Mouse (Mus musculus): Measurements from ENCODE around the gene Metrn.

The Metrn gene

DNA sequence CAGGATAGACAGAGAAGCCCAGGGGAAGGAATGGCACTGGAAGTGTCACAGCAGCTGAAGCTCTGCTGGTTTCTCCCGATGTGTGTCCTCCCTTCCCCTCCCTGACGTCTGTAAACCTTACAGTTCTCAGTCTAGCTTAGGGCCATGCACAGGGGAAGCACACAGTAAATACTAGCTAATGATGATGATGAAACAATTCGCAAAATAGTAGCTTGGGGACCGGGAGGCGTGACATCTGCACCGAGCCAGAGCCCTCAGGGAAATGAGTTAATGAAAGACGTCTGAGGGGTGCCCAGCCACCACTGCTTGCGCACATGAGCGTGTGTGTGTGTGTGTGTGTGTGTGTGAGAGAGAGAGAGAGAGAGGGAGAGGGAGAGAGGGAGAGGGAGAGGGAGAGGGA lies 27.6 kb downstream of the Metrn start:
- no peak for DNase-seq (ENCODE audit: low spot score)

DNA sequence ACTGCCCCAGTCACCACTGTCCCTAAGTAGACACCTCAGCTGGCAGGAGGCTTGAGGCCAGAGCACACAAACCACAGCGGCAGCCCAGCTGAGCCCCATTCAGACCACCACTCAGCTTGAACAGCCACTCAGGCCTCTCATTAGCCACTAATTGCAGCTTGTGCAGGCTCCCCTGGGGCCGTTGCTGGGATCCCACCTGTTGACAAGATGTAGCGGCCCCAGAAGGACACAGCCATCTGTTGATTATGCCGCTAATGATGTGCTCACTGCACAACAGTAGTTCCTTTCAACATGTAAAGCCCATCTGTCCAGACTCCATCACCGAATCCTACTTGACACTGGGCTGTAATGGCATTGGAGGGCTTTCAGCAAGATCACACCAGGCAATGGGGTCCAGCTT lies 31.1 kb downstream of the Metrn start:
- no peak for DNase-seq (ENCODE audit: low spot score)

DNA sequence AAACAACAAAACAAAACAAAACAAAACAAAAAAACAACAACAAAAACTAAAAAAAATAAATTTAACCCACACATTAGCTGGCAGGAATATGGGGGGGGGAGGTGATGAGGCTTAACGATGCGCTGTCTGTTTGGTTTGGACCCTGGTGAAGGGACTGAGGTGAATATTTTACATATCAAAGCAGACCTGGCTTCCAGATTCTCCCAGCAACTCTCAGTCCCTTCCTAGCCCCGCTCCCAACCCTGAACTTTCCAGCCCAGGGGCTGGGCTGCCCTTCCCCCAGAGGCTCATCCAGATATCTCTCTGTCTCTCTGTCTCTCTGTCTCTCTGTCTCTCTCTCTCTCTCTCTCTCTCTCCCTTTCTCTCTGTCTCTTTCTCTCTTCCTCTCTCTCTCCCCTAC lies 34.3 kb downstream of the Metrn start:
- DNase-seq (ENCODE audit: low spot score): no peak

DNA sequence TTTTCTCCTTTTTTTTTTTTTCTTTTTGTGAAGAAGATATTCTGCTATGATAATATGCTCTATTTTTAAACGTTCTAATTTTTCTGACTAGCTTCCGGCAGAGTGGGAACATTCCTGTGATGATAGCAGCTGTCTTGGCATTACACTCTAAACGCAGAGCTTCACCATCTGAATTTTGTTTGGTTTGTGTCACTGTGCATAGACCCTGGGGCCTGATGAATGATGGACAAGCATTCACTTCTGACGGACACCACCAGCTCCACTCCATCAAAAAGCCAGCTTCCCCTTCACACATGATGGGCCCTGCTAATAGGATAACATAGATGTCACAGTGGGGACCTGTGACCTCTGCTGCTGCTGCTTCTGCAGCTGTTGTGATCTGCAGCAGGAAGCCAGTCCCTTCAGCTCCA lies 35.4 kb downstream of the Metrn start:
- DNase-seq (ENCODE audit: low spot score): no peak

DNA sequence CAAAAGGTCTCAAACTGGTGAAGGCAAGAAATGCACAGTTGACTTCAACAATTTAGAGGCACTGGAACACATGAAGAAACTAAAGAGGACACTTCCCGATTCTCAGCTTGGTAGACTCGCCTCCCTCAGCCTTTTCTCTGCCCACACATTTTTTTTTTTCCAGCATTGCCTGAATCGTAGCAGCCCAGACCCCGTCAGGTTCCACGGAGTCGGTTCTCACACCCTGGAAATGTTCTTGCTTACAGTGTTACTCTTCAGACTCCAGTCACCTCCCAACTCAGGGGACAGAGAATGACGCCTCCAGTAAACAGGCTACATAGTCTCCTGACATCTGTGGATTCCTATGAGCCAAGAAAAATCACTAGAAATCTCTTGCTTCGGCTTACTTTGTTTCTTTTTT lies 36.8 kb downstream of the Metrn start:
- DNase-seq (ENCODE audit: low spot score): no peak

DNA sequence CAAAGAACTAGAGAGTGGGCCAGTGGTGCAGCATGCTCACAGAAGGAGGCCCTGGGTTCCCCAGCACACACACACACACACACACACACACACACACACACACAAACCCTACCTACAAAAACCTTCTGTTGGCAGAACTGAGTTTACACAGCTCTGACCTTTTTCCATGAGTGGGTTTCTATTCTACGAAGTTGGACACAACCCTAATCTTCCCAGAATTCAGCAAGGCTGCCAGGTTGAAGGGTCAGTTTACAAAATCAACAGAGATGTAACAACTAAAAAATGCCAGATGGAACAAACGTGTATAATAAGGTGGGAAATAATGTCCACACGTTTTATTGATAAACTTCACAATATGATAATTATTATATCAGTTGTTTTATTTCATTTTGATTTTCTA lies 39.2 kb downstream of the Metrn start:
- no peak for DNase-seq (ENCODE audit: low spot score)

DNA sequence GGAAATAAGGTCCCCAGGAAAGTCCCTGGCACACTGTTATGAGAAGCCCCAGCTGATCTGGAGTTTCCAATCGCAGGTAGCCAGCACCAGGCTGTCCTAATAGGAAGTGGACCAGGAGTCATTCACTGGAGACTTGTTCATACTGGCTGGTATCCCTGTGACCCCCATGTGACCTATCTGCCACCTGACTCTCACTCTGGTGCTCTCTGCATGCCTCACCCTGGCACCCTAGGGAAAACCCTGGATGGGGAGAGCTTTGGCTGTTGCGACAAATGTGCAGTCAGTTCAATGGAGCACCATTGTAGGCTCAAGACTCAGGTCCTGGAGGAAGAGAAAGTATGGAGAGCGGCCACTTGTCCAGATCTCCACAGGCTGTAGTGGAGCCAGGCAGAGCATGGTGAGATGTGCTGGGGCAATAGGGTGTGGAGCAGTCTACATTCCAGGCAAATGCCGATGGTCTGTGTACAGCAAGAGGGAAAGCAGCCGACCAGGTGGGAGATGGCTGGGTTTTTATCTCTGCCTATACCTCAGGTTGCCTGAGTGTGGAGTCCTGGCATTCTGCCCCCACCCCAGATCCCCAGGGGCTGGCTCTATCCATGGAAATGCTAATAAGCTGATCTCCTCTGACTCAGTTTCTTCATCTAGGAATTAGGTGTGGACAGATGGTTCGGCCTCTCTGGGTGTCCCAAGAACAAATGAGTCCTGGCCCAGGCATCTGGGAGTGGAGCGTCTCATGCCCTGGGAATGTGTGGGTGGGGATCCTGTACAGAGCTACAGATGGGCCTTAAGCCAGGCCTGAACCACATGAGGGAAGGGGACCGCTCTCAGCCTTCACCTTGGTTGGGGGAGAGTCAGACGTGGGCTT lies 40.3 kb downstream of the Metrn start:
- no peak for DNase-seq (ENCODE audit: low spot score)

DNA sequence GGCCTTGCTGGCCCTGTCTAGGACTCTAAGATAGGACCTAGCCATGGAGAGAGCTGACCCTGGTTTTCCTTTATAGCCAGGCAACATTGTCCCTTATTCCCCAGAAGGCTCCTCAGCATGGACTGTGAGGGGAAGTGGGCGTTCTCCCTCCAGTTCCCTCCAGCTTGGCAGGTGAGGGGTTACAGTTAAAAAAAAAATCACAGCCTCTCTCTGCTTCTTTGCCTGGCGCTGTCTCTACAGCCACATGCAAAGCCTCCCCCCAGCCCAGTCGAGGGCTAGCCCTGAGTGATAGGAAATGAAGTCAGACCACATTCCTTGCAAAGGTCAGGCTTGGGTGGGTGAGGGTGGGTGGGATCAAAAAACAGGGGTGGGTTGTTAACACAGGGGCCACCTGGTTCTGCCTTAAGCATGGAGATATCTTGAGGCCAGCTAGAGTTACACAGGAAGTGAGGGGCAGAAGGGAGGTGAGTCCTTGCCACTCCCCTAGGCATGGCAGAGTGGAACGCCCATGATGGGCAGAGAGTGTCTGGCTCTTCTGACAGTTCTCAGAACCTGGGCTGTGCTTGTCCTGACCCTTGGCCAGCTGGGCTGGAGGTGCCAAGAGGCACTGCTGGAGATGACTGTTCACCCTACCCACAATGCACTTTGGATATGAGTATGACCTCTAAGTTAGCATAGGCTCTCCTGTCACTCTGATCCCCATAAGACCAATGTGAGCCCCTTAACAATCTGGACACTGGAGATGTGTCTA lies 41.1 kb downstream of the Metrn start:
- DNase-seq (ENCODE audit: low spot score): no peak

DNA sequence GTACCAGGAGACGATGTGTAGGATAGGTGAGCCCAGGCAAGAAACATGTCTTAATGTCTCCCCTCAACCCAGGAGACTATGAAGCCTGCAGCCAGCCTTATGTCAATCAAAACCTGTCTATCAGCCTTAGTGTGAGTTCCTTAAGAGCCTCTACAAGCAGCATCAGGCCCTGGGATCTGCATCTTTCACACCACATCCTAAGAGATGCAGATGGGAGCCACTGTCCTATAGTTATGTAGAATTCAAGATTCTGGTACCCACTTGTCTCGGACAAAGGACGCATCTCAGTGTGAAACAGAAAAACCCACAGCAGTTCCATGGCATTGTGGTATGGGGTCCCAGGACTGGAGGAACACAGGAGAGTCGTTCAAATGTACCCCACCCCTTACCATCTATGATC lies 41.9 kb downstream of the Metrn start:
- DNase-seq (ENCODE audit: low spot score): no peak

DNA sequence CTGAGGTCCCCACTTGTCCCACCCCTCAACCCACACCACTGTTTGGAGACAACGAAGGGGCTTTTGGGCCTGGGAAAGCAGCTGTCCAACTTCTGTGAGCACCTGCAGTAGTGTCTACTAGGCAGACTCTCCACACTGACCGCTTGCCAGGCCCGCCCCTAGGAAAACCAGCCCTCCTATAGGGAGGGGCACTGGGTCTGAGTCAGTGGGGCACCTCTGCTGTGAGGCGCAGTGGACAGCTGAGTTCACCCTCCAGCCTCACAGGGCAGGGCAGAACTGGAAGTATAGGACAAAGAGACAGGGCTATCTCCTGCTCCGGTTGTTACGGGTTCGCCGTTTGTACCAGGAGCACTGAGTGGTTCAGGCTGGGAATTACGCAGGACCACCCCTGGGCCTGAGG lies 42.7 kb downstream of the Metrn start, which contains the start of gene Msln:
Gene Msln, minus strand, starts transcription at position 138 of the 400 bp plus-strand sequence.
- no peak for DNase-seq (ENCODE audit: low spot score)

DNA sequence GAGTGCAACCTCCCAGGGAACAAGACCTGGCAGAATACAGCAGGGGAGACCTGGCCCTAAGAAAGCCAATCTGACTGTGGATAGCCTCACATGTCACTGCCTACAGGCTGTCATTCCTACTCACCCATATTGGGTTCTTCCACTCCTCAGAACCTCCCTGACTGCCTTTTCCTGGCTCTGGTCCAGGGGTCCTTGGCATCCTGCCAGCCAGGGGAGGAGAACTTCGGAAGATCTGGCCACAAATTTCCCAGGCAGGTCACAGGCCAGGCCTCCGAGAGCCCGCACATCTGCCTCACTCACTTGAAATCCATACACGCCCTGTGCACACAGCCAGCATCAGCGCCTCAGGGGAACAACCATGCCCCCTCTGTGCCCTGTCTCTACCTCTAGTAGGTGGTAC lies 45.5 kb downstream of the Metrn start:
- no peak for DNase-seq (ENCODE audit: low spot score)

DNA sequence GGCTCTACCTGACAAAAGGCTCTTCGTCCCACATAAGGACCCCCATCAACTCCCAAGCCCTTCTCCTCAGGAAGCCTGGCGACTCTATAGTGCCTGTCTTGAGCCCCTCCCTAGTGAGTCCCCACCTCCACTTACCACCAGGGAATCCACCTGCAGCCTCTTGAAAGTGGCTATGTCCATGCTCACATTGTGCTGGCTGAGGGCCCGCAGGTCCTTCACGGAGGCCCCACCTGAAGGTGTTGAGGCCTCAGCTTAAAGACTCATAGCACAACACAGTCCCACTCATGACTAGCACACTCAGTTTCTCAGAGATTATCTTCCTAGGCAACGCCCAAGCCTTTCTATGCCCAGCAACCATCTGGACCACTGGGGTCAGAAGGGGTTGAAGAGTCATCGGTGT lies 47.6 kb downstream of the Metrn start:
- no peak for DNase-seq (ENCODE audit: low spot score)

DNA sequence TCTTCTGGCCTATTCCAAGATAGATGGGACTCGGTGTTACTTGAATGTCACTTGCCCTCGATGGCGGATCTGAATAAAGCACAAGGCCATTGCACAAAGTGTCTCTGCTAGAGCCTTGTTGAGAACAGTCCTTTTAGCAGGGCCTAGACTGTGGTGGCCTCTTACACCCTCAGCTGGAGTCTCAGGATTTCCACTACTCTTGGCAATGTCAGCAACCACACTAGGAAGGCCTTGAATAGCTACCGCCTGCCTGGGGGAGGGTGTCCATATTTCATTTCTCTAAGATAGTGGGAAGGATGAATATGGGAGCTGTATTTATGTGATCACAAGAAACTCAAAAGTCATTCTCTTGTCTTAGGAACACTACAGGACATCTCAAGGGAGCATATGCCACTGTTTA lies 48.7 kb downstream of the Metrn start:
- DNase-seq (ENCODE audit: low spot score): no peak

DNA sequence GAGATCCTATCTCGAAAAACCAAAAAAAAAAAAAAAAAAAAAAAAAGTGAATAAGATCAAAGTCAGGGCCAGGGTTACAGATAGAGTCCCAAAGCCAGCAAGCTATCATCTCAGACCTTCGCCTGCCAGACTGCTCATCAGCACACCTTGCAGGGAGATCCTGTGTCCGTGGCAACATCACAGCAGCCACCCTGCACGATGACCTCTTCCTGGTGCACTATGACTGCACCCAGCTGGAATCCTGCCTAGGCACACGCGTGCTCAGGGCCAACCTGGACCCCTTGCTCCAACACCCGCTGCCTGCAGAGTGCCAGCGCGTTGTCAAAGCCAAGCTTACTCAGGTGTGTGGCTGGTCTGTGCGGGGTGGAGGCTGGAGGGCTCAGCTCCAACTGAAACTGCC lies 52.6 kb downstream of the Metrn start:
- DNase-seq (ENCODE audit: low spot score): no peak

DNA sequence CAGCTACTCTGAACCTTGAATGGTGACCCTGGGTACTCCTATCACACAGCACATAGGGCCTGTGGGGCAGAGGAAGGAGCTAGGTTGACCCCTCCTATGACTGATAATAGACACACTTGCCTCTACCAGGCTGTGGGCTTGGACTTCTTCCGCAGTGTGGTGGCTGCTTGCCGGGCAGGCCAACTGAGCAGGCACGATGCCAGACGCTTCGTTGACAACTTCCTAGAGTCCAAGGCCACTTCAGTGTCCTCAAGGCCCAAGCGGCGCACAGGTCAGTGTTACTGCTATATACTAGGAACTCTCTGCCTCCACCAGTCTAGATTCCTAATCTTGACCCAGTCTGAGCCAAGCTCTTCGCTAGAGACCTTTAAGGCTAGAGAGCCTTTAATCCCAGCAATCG lies 53.1 kb downstream of the Metrn start:
- no peak for DNase-seq (ENCODE audit: low spot score)

All from layer of hippocampus, adult 11-12 months (tissue).